Mouse (Mus musculus) liver, postnatal 0 days (tissue): ENCODE data around the gene Adamts16. TPM values are rescaled to one million over a fixed set of nuclear protein-coding genes. Genes with fewer than 3 reads are reported as not detected.
"Not testable (repeated sequence)": the region's sequence is repeated elsewhere in the genome, so short reads cannot be mapped to it uniquely, and the experiment has no call there.

Experiments
- ATAC-seq: fragments of 200-750 bp; cut with Nextera tagmentation; 2 replicates; pipeline ENCODE4 v1.8.0; 2017; ENCODE audit warnings: mild to moderate bottlenecking, moderate library complexity
- DNase-seq: peaks from one replicate; pipeline ENCODE4 v3.0.0-alpha.2; 2016
- H3K27ac ChIP-seq: fragments of 300-500 bp; sonication (generic); 2 replicates; pipeline ENCODE4 v1.5.1; 2014; ENCODE audit warnings: antibody characterized with exemption, moderate library complexity, mild to moderate bottlenecking, low read depth
- H3K27me3 ChIP-seq: fragments of 300-500 bp; sonication (generic); 2 replicates; pipeline ENCODE4 v1.6.1; 2014; ENCODE audit warnings: low read length, control low read depth, mixed read lengths; ENCODE audit not compliant: insufficient read depth
- H3K36me3 ChIP-seq: fragments of 300-500 bp; sonication (generic); replicated peaks from 2 replicates; pipeline ENCODE4 v1.6.1; 2014; ENCODE audit warnings: mild to moderate bottlenecking, control low read depth, low read length, moderate library complexity, mixed read lengths; ENCODE audit not compliant: insufficient read depth
- H3K4me1 ChIP-seq: fragments of 300-500 bp; sonication (generic); 2 replicates; pipeline ENCODE4 v1.6.1; 2014; ENCODE audit warnings: antibody characterized with exemption, mild to moderate bottlenecking, control low read depth; ENCODE audit not compliant: insufficient read depth
- H3K4me2 ChIP-seq: fragments of 300-500 bp; sonication (generic); 2 replicates; pipeline ENCODE4 v1.6.1; 2014; ENCODE audit warnings: low read depth, mild to moderate bottlenecking, low read length, moderate library complexity, mixed read lengths
- H3K4me3 ChIP-seq: fragments of 300-500 bp; sonication (generic); 2 replicates; pipeline ENCODE4 v1.5.1; 2014; ENCODE audit warnings: low read depth, low read length
- H3K9ac ChIP-seq: fragments of 300-500 bp; sonication (generic); replicated peaks from 2 replicates; pipeline ENCODE4 v1.6.1; 2014; ENCODE audit warnings: mild to moderate bottlenecking, moderate library complexity
- H3K9me3 ChIP-seq: fragments of 300-500 bp; sonication (generic); 2 replicates; pipeline ENCODE4 v1.6.1; 2016; ENCODE audit warnings: mild to moderate bottlenecking, control low read depth, low read length, mixed read lengths
- CTCF ChIP-seq: sonication (generic); IDR thresholded peaks from 2 replicates; pipeline ENCODE4 v1.5.1; 2016; ENCODE audit warnings: antibody characterized with exemption, low read depth
- EP300 ChIP-seq: IDR thresholded peaks from 2 replicates; pipeline ENCODE4 v1.6.1; 2016; ENCODE audit warnings: antibody characterized with exemption, low read depth, mild to moderate bottlenecking
- WGBS: fragments of 180-500 bp; shearing (Covaris S2); extraction: QIAGEN DNeasy Blood & Tissue Kit; methylation state at CpG from one replicate; pipeline ENCODE4 v1.1.7; 2014; ENCODE audit not compliant: insufficient replicate concordance; 5-methylcytosine and 5-hydroxymethylcytosine counted together
- polyA plus RNA-seq: library from polyadenylated mRNA; unstranded; fragments of >200 nt; fragmentation: Nextera tagmentation; extraction: Ambion mirVana; gene quantifications from 2 replicates; pipeline ENCODE4 v1.2.1, GENCODE M21; 2015

Gene Adamts16
- polyA plus RNA-seq, 1 experiment from 2014 or later: 0.23 TPM

DNA sequence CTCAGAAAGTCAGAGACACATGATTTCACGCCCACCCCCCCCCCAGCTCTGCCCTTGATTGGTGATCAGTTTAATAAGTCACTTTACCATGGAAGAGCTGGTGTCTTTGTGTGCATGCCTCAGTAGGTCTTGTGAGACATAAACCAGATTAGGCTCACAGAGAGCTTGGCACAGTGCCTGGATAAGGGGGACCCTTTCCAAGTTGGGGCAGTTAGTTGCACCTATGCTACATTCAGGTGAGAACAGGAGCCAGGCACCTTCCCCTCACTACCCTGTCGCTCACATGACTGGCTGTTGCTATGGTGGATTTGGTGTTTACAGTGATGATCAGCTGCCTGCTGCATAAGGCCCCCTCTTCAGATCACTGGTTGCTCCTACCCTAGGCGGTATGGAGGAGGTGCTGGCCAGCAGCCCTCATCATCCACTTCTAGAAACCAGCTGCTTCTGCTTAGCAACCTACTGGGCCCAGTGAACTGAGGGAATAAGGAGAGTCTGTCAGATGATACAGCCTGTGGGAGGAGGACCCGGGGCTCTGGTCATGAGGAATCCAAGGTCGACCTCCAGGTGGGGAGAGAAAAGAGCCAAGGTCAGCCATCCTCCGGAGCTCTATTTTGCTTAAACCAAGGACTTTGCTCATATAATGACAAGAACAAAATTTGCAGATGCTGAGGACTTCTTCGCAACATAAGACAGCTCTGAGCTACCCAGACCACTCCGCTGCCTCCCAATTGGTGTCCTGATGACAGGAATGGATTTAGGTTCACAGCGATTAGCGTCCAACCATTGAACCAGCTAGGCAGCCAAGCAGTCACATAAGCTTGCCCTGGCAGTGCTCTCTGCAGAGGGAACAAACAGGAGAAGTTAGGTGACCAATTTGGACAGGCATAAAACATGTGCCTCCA is 35.3 kb upstream of the Adamts16 start:
- 70% methylated on average over 10 of the region's 10 CpGs for WGBS
- no peak overlapping the region for H3K27ac ChIP-seq
- ATAC-seq: 0 out of 2 replicates have a peak, but pooled peaks have one; percentile 4
- DNase-seq: no peak
- no peaks in the 10 kb centered on the region for H3K36me3 ChIP-seq
- H3K9me3 ChIP-seq: no peaks in the 10 kb centered on the region
- H3K4me3 ChIP-seq: no peak overlapping the region
- no peak overlapping the region for H3K9ac ChIP-seq
- H3K4me2 ChIP-seq: no peak overlapping the region
- peaks cover 8% of the 10 kb centered on the region; the same call in 1 of the 2 replicates for H3K4me1 ChIP-seq
- H3K27me3 ChIP-seq: no peaks in the 10 kb centered on the region
- TF ChIP-seq CTCF: no peak
- TF ChIP-seq EP300: no peak

DNA sequence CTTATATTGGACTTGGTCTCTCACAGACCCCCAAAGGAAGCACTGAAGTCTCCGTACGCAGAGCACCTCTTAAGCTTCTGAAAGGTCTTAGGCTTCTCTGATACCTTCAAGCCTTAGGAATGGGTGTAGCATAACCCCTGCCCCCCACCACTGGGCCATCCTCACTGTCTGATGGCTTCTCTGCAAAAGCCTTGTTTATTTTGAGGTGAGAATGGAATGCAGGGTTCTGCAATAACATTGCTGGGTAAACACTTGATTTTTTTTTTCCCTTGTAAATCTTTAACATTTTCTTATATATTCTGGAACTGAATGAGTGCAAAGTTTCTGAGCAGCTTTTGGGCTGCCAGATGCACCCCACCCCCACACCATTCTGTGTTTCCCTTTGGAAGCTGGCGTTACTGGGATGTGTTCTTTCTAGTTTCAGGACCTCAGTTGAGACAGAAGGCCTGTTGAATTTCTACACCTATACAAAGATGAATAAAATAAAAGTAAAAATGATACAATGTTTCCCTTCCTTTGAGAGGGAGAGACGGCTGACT is 33.9 kb upstream of the Adamts16 start:
- DNase-seq (no peak), ATAC-seq (no peak)
- Histone ChIP-seq H3K4me3 (no peak overlapping the region), H3K4me2 (no peak overlapping the region), H3K27ac (no peak overlapping the region), H3K4me1 (peaks cover 7% of the 10 kb centered on the region; the same call in 1 of the 2 replicates), H3K9ac (no peak overlapping the region), H3K9me3 (no peaks in the 10 kb centered on the region), H3K27me3 (no peaks in the 10 kb centered on the region), H3K36me3 (no peaks in the 10 kb centered on the region)
- TF ChIP-seq CTCF (no peak), EP300 (no peak)
- 73% methylated on average over 4 of the region's 4 CpGs for WGBS

DNA sequence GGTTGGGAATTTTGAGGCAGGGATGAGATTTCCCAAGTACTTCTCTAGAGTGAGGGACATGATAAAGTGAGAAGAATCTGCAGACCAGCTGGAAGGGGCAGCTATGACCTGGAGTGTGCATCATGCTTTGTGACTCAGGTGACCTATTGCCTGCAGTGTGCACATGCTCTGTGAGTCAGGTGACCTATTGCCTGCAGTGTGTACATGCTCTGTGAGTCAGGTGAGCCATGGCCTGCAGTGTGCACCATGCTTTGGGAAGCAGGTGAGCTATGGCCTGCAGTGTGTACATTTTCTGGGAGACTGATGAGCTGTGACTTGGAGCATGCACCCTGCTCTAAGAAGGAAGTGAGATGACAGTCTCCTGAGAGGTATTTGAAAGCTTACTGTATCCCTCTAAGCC is 33.1 kb upstream of the Adamts16 start:
- H3K27me3 ChIP-seq: no peaks in the 10 kb centered on the region
- ATAC-seq: peak; percentile 57; the same call in 1 of the 2 replicates
- H3K27ac ChIP-seq: no peak overlapping the region
- TF ChIP-seq CTCF (no peak), EP300 (no peak)
- no peak for DNase-seq
- H3K9ac ChIP-seq: no peak overlapping the region
- no peak overlapping the region for H3K4me2 ChIP-seq
- H3K4me3 ChIP-seq: no peak overlapping the region
- H3K36me3 ChIP-seq: no peaks in the 10 kb centered on the region
- H3K9me3 ChIP-seq: no peaks in the 10 kb centered on the region
- H3K4me1 ChIP-seq: peaks cover 7% of the 10 kb centered on the region; the same call in 1 of the 2 replicates

DNA sequence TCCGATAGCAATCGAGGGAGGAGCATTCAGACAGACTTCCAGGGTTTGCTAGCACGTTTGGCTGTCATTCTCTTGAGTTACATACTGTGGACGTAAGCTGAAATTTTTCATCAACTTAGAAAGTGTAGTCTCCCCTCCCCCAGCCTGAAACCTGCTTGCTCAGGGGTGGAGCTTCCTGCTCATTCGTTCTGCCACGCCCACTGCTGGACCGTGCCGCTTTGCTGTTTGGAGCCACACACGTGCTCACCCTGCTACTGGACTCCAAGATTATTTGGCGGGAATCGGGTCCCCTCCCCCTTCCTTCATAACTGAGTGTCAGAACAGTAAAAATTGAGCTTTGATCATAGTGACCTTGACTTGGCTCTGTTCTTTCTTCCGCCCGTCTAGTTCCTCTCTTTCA is 32.2 kb upstream of the Adamts16 start:
- not testable (repeated sequence) for H3K4me2 ChIP-seq, H3K4me3 ChIP-seq, H3K9ac ChIP-seq, H3K9me3 ChIP-seq, DNase-seq, H3K27ac ChIP-seq, H3K27me3 ChIP-seq, H3K36me3 ChIP-seq, ATAC-seq, H3K4me1 ChIP-seq
- WGBS: 58% methylated on average over 13 of the region's 13 CpGs

DNA sequence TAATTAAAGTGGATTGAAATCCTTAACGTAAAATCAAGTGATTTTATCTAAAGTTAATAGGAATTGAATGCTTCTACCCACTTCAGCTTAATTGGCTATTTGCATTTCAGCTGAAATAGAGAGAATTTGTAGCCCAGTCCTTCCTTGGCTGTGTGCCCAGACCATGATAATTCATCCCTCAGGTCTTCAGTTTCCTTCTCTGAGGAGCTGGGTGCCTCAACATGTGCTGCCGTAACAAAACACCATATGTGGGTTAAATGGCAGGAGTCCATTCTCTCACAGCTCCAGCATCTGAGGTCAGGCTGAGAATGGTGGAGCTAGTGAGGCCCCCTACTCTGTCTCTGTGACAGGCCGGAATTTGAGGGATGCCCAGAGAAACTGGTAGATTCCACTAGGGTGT is 29.4 kb upstream of the Adamts16 start:
- H3K9ac ChIP-seq: no peak overlapping the region
- no peak for ATAC-seq
- WGBS: 79% methylated on average over 3 of the region's 3 CpGs
- no peak overlapping the region for H3K4me2 ChIP-seq
- DNase-seq: no peak
- H3K4me3 ChIP-seq: no peak overlapping the region
- H3K27me3 ChIP-seq: no peaks in the 10 kb centered on the region
- no peaks in the 10 kb centered on the region for H3K9me3 ChIP-seq
- TF ChIP-seq CTCF: no peak
- no peak overlapping the region for H3K27ac ChIP-seq
- no peaks in the 10 kb centered on the region for H3K36me3 ChIP-seq
- H3K4me1 ChIP-seq: peaks cover 7% of the 10 kb centered on the region; the same call in 1 of the 2 replicates

DNA sequence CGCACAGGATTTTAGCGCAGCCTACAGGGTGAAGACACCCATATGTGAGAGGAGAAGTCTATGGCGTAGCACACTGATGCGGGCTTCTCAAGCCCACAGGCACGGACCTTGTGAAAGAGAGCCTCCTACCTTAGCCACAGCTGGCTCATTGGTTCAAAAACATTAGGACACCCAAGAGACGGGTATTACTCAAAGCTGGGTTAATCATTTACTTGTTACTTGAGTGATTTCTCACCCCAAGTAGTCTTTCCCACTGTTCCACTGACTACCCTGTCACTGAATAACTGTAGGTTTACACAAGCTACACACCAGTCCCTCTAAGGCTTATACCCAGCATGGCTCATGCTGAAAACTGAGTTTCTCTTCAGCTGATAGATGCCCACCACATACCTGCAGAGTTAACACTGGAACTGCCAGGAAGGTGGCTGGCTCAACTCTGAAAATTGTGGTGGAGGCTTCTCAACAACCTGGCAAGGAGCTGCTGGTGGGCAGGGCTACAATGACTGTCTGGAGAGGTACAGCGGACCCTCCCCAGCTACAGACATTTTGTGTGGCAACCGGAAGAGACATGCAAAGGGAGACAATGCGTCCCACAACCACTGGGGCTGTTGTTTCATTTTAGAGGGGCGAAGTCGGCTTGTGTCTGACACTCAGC is 25.5 kb upstream of the Adamts16 start:
- 70% methylated on average over 11 of the region's 11 CpGs for WGBS
- peak; percentile 96 for ATAC-seq
- no peak overlapping the region for H3K4me2 ChIP-seq
- no peaks in the 10 kb centered on the region for H3K9me3 ChIP-seq
- H3K9ac ChIP-seq: no peak overlapping the region
- no peaks in the 10 kb centered on the region for H3K27me3 ChIP-seq
- no peaks in the 10 kb centered on the region for H3K36me3 ChIP-seq
- peaks cover 5% of the 10 kb centered on the region; the same call in 1 of the 2 replicates for H3K4me1 ChIP-seq
- DNase-seq: no peak
- no peak overlapping the region for H3K27ac ChIP-seq
- no peak overlapping the region for H3K4me3 ChIP-seq
- TF ChIP-seq EP300 (no peak), CTCF (no peak)
